Mouse (Mus musculus) bone marrow, adult 2 months (tissue): Measurements from ENCODE around the gene H2-K1.

ENCODE experiments used
- CTCF ChIP-seq: fragments of 200-500 bp; IDR thresholded peaks from 2 replicates; pipeline ENCODE4 v1.5.1; 2011; ENCODE audit warnings: low read length, control low read depth; ENCODE audit not compliant: control insufficient read depth, insufficient read depth
- POLR2A ChIP-seq: fragments of 200-500 bp; IDR thresholded peaks from 2 replicates; pipeline ENCODE4 v1.6.1; 2011; ENCODE audit warnings: low read depth, mild to moderate bottlenecking, control low read depth, low read length, borderline replicate concordance; ENCODE audit not compliant: control insufficient read depth

DNA sequence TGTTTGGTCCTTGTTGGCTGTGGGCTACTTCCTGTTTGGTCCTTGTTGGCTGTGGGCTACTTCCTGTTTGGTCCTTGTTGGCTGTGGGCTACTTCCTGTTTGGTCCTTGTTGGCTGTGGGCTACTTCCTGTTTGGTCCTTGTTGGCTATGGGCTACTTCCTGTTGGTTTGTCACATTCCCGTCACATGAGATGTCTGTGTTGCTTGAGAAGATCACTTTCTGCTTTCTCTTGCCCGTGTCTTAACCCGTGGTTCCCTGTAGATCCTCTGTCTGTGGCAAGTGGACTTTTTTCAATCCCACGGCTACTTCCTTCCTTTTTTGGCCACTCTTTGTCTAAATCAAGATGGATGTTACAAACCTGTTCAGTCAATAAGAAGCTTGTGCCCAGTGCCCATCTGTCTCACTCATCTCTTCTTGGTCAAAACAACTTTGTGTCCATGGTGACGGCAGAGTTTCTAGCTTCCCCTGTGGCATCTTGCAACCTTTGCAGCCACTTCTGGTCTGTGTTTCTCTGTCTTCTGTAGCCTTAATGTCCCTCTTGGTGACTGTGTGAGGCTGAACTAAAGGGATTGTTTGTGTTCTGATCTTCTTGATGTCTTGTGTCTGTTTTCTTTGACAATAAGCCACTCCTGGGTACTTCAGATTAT, 47.4 kb upstream of the H2-K1 start:
- TF ChIP-seq CTCF (no peak), POLR2A (no peak)
